Mouse (Mus musculus): ENCODE results near the gene Pla1a. TPM values are rescaled to one million over a fixed set of nuclear protein-coding genes. Genes with fewer than 3 reads are reported as not detected.

Pla1a gene
- total RNA-seq, 2 experiments from 2014 or later, result 0.36 to 0.38 TPM

- no peak for DNase-seq
- intact Hi-C loops (cut with DNase I), result no loop called here
These were observed 6.2 kb upstream of the Pla1a start for GRCm38 (mm10) chr16:38439190-38439589.

- intact Hi-C loops (cut with DNase I), result no loop called here
These were observed 1.4 kb upstream of the Pla1a start for GRCm38 (mm10) chr16:38434295-38434795.

GRCm38 (mm10) chr16:38433514-38433913 is 569 bp upstream of the Pla1a start:
- no peak for DNase-seq
- intact Hi-C loops (cut with DNase I), result no loop called here

More at GRCm38 (mm10) chr16:38434295-38434795, 1.4 kb upstream of the Pla1a start:
- no peak for DNase-seq

DNA sequence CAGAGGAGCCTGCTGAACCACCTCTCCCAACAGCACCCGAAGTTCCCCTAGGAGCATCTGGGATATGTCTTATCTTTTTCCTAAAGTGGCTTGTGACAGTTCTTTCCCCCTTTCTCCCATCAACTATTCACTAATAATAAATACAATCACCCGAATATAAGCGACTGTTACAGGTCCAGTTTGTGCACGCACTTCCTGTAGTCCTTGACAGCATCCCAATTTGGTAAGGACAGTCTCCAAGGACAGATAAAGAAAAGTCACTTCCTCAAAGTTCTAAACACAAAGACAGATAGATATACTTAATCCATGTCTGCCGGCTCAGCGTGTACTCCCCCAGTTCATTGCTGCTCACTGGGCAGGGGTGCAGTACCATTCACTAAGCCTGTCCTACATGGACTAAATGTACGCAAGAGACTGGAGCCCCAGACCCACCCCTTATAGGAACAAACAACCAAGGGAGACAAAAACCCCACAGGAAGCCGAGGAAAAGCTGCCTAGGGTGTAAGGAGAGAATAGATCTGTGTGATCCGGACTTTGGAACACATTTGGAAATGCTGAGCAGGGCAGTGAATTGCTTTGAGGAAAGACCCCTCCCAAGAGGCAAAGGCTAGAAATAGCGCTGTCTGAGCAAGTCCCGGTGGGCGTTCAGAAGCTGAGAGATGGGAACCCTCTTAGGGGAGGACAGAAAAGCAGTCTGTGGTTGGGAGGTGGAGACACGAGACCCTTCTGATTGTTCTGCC is 1.3 kb downstream of the Pla1a start:
- no peak for DNase-seq
- intact Hi-C loops (cut with DNase I), result no loop called here

DNA sequence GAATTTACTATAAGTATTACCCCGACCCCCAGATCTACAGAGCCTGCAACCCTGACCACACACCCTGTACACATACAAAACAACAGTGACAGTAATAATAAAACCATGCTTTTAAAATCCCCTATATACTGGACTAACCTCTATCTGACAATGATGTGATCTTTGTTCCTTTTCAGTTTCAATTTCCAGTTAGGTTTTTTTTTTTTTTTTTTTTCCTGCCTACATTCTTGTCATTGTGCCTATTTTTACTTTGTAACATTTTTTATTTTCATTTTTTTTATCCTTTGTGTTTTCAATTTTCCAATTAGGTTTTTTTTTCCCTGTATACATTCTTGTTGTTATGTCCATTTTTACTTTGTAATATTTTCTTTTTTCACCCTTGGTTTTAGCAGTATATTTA is 7.1 kb downstream of the Pla1a start:
- no peak for DNase-seq
- intact Hi-C loops (cut with DNase I), result no loop called here

DNA sequence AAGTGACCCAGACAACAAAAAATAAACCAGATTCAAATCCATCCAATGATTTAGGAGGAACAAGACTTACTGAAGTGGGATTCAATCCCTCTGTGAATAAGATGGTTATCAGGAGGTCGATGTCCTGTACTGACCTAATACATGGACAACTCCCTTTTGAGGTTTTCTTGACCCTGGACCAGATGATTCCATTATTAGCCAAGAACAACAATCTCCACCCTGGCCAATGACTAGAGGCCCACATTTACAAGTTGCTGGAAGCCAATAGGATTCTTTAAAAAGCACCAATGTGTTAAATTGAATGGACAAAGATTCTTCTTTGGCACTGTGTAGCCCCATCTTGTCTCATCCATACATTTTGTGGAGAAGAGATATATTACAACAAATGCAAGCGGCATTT is 7.6 kb downstream of the Pla1a start:
- DNase-seq, result no peak
- intact Hi-C loops (cut with DNase I), result no loop called here

- intact Hi-C loops (cut with DNase I), result no loop called here
- no peak for DNase-seq
These were observed 18.0 kb downstream of the Pla1a start for GRCm38 (mm10) chr16:38414953-38415352.

- DNase-seq, result no peak
- intact Hi-C loops (cut with DNase I), result no loop called here
These were observed 24.5 kb downstream of the Pla1a start for GRCm38 (mm10) chr16:38408416-38408815.

DNA sequence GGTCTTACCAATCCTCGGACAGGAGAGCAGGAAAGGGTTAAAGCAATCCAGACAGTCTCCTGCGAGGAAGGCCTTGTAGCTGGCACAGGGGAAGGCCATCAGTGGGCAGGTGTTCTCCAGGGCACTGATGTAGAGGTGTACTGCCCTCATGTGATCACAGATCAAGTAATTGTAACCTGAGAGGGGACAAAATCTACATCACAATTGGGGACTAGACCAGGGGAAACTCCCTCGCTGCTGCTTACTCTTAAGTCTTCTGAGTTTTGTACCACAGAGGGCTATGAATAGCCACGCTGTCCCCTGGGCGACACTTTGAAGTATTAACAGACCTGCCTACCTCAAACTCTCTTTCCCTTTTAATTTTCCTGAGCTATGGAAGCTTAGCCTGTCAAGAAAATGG is 25.4 kb downstream of the Pla1a start:
- intact Hi-C loops (cut with DNase I), result no loop called here
- no peak for DNase-seq

- no peak for DNase-seq
- intact Hi-C loops (cut with DNase I), result no loop called here
These were observed 26.2 kb downstream of the Pla1a start for GRCm38 (mm10) chr16:38406708-38407107.

DNA sequence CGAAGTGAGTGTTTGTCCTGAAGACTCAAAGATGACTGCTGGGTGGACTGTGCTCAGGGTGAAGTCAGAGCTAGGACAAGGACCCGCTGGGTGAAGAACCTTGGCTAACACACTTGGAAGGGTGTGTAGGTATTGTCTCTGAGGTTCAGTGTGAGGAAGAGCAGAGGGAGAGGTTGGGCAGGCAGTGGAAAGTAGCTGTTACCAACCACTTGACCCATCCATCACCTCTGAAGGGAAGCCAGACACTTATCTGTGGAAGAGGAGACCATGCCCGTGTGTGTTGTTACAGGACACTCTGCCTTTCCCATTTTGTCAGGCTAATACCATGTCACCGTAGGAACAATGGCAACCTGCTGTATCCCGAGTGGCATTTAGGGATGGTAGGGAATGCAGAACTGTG is 26.7 kb downstream of the Pla1a start:
- DNase-seq, result no peak
- intact Hi-C loops (cut with DNase I), result no loop called here

- DNase-seq, result no peak
- intact Hi-C loops (cut with DNase I), result no loop called here
These were observed 29.3 kb downstream of the Pla1a start for GRCm38 (mm10) chr16:38403639-38404038.

GRCm38 (mm10) chr16:38401468-38401867 is 31.5 kb downstream of the Pla1a start:
- intact Hi-C loops (cut with DNase I), result no loop called here
- no peak for DNase-seq

DNA sequence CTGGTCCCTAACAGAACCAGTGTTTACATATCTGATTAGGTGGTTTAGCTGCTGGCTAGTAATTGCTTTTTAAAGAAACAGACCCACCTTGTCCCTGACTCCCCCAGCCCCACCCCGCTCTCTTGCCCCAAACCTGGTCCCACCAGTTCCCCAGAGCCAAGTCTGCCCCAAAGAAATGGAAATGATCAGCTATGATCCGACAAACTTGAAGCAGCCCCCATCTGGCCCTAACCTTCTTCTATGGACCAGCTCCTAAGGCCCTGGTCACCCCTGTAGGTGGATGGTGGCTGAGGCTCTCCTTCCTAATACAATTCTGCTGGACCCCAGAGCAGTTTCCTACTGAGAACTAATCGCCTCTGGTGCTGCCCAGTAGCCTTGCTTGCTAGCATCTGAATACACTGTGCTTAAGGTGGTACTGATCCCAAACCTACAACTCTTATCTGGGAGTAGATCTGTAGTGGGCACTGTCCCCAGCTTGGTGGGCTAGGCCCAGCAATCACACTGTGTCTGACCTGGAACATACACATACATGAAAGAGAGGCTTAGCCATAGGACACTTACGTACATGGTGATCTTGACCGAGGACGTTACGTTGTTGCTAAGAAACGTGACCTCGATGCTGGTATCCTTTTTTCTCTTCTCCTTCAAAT is 32.5 kb downstream of the Pla1a start:
- DNase-seq, result no peak
- intact Hi-C loops (cut with DNase I), result no loop called here

DNA sequence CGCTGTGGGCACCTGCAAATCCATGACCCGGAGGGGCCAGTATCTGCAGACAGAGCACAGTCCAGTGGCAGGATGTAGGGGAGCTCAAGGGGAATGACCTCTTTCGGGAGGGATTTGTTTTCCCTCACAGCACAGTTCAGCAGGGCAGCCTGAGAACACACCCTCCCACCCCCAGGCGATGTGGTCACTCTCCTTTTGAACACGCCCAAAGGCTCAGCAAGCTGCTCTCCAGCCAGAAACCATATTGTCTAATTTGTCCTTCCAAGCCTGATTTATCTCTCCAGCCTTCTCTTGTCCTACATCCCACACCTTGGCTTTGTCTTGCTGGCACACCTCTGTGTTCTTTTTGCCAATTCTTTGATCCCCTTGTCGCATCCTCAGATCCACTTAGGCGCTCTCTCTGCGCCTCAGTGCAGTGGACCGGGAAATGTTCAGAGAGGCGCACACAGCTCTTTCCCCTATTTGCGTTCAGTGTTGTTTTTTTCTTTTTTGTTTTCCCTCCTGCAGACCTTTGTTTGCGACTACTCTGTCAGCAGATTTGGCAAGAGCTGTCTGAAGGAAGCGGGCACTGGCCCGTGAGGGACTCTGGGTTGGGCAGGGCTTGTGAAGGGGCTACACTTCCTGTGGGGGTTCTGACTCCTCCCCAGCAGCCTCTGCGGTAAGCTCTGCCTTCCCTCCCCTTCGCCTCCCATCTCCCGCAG is 33.3 kb downstream of the Pla1a start:
- peak; percentile 70 for DNase-seq
- intact Hi-C loops (cut with DNase I), result no loop called here

DNA sequence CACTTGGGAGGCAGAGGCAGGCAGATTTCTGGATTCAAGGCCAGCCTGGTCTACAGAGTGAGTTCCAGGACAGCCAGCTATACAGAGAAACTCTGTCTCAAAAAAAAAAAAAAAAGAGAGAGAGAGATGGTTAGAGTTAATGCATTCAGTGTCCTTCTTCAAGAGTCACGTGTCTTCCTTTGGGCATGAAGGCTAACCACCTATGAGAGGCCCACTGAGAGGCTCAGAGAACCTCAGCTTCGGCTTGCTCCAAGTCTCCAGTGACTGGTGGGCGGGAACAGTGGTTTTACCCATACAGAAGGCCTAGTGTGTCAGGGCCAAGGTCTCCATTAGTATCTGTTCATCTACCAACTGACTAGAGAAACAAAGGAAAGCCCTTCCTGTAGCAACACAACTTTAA is 33.9 kb downstream of the Pla1a start:
- DNase-seq, result no peak
- intact Hi-C loops (cut with DNase I), result no loop called here

- no peak for DNase-seq
- intact Hi-C loops (cut with DNase I), result no loop called here
These were observed 34.7 kb downstream of the Pla1a start for GRCm38 (mm10) chr16:38398266-38398665.

DNA sequence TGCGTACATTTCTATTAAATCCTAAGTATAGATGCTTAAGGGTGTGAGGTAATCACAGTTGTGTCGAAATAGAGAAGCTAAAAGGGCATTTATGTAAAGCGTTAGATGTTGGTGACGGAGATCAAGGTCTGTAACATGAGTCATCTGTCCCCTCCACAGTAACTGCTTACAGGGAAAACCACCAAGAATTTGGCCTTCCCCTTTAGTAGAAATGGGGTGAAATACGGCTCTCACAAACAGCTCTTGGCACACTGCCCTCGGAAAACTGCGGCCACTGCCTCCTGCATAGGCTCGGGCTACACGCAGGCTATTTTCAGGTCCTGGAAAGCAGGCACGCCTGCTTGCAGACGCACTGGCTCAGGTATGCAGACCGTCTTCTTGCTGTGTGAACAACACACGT is 36.8 kb downstream of the Pla1a start:
- intact Hi-C loops (cut with DNase I), result no loop called here
- DNase-seq, result peak; percentile 37

GRCm38 (mm10) chr16:38395060-38395730 is 37.8 kb downstream of the Pla1a start:
- DNase-seq, result no peak
- intact Hi-C loops (cut with DNase I), result no loop called here

GRCm38 (mm10) chr16:38394191-38394618 is 38.7 kb downstream of the Pla1a start:
- no peak for DNase-seq
- intact Hi-C loops (cut with DNase I), result no loop called here
